Mouse (Mus musculus): ENCODE measurements at regions not wholly inside any gene's neighbourhood (a gene's known extent, or its start where the extent isn't known, plus 50 kb on each side); places are given as distances from the start of the nearest gene placed in this dataset.

GRCm38 (mm10) chr2:133717076-133717475 is 165.1 kb downstream of the Bmp2 start:
- TF ChIP-seq GATA1 (IDR thresholded peaks at IDR 0.05; ENCODE audit: low read length): no peak
- TF ChIP-seq TAL1 (IDR thresholded peaks at IDR 0.05; ENCODE audit: low read length): no peak

All from erythroblast, embryonic 14.5 days (primary cell).